Mouse (Mus musculus) liver, adult 2 months (tissue): ENCODE data around the gene Mrps14. TPM values are rescaled to one million over a fixed set of nuclear protein-coding genes. Genes with fewer than 3 reads are reported as not detected.

Experiments used
- DNase-seq: peaks from one replicate; pipeline ENCODE4 v3.0.0-alpha.2; 2011; ENCODE audit warnings: low read depth, low spot score; ENCODE audit errors: extremely low read depth
- H3K27ac ChIP-seq: fragments of 200-500 bp; replicated peaks from 2 replicates; pipeline ENCODE4 v1.5.1; 2012; ENCODE audit warnings: low read depth, mild to moderate bottlenecking, control low read depth, inconsistent platforms, low read length; ENCODE audit not compliant: insufficient read depth
- H3K27me3 ChIP-seq: fragments of 200-500 bp; 2 replicates; pipeline ENCODE4 v1.6.1; 2012; ENCODE audit warnings: mild to moderate bottlenecking, moderate library complexity, low read length, inconsistent platforms; ENCODE audit not compliant: control insufficient read depth, insufficient read depth
- H3K36me3 ChIP-seq: fragments of 200-500 bp; 2 replicates; pipeline ENCODE4 v1.6.1; 2012; ENCODE audit warnings: low read length, inconsistent platforms; ENCODE audit not compliant: control insufficient read depth, insufficient read depth
- H3K4me1 ChIP-seq: fragments of 200-500 bp; 2 replicates; pipeline ENCODE4 v1.6.1; 2011; ENCODE audit warnings: low read length; ENCODE audit not compliant: control insufficient read depth, insufficient read depth
- H3K4me3 ChIP-seq: fragments of 200-500 bp; 2 replicates; pipeline ENCODE4 v1.5.1; 2011; ENCODE audit warnings: low read depth, mild to moderate bottlenecking, control low read depth, low read length, moderate library complexity; ENCODE audit not compliant: insufficient read depth
- H3K79me2 ChIP-seq: fragments of 200-500 bp; 2 replicates; pipeline ENCODE4 v1.6.1; 2012; ENCODE audit warnings: inconsistent platforms, mild to moderate bottlenecking, low read length, moderate library complexity; ENCODE audit not compliant: control insufficient read depth, insufficient read depth
- H3K9ac ChIP-seq: fragments of 200-500 bp; 2 replicates; pipeline ENCODE4 v1.6.1; 2012; ENCODE audit warnings: low read depth, mild to moderate bottlenecking, control low read depth, inconsistent platforms, low read length
- CTCF ChIP-seq: fragments of 200-500 bp; IDR thresholded peaks from 2 replicates; pipeline ENCODE4 v1.5.1; 2011; ENCODE audit warnings: low read depth, low read length, control low read depth
- POLR2A ChIP-seq: fragments of 200-500 bp; IDR thresholded peaks from 2 replicates; pipeline ENCODE4 v1.6.1; 2011; ENCODE audit warnings: low read length, control low read depth; ENCODE audit not compliant: insufficient read depth; ENCODE audit errors: extremely low read depth
- WGBS: fragments of 180-500 bp; shearing (Covaris S2); methylation state at CpG from one replicate; pipeline ENCODE4 v1.1.7; 2018; 5-methylcytosine and 5-hydroxymethylcytosine counted together
- polyA plus RNA-seq: library from polyadenylated mRNA; depleted of rRNA; stranded (reverse); fragments of >200 nt; gene quantifications from 2 replicates; pipeline ENCODE4 v1.2.3, GENCODE M21; 2012
- total RNA-seq: library from RNA; depleted of rRNA; stranded (reverse); fragments of >200 nt; gene quantifications from 2 replicates; pipeline ENCODE4 v1.2.3, GENCODE M21; 2014

Gene Mrps14
- total and polyA plus RNA-seq, 2 experiments = 22.4 to 26.3 TPM

DNA sequence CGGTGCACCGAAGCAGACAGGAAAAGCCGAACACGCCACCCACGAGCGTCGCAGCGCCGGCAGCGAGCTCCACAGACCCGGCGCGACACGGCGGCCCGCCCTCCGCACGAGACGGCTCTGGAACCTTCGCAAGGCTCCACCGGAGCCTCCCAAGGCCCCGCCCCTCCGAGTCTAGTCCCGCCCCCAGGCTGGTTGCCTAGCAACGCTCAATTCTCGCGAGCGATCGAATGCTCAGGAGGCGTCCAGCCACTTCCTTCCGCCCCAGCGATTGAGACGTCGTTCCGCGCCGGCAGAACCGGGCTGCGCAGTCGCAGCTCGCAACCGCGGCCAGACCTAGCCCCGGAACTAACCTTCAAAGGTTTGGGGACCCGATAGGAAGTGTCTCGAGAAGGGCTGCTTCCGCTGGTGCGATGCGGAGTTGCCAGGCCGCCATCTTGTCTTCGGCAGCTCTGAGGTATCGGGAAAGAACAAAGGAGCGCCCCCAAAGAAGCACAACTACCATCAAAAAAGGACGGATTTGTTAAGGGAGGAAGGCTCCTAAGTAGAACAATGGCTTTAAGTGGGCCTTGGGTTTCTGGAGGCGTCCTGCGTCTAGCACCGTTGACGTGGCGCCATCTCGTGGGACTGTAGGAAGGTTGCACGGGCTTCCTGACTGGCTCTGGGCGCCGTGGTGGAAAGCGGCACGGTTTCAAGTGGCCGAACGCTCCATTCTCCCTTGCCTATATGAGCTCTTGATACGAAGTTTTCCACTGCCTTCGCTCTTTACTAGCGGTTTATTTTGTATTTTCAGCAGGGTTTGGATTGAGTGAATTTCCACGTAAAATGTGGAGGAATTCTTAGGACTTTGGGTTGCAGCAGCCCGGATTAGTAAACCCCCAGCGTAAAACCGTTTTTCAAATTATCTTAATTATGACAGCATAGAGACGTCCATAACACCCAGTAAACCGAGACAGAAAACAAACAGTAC lies 18.0 kb downstream of the Mrps14 start, which contains the start of gene Cacybp:
Gene Cacybp (minus strand): TSS at position 173 of the 967 bp plus-strand sequence.
- WGBS = under 1% methylated on average over 76 of the region's 76 CpGs
- H3K4me1 ChIP-seq = peaks cover 6% of the 10 kb centered on the region

DNA sequence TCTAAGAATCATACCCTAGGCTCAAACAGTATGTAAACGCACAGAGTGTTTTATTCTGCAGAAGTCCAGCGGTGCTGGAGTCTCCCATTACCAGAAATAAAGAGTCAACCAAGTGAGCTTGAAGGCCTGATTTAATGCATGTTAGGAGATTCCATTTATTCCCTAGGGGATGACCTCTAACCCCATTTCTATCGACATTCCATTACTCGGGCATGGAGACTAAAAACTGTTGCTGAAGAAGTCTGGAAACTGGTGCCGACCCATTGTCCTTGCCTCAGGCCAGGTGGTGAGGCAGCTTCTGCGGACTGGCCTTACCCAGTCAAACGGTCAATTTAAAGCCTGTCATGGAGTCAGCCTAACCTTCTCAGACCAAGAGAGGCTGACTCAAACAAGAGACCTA lies 19.2 kb downstream of the Mrps14 start:
- Histone ChIP-seq H3K4me3 (no peak overlapping the region), H3K79me2 (peaks cover 7% of the 10 kb centered on the region; the same call in 1 of the 2 replicates), H3K4me1 (peaks cover 6% of the 10 kb centered on the region), H3K9ac (no peak overlapping the region), H3K27me3 (no peaks in the 10 kb centered on the region), H3K27ac (no peak overlapping the region), H3K36me3 (no peaks in the 10 kb centered on the region)
- DNase-seq = no peak
- WGBS = 94% methylated on average over 7 of the region's 7 CpGs
- TF ChIP-seq POLR2A = no peak
- no peak for TF ChIP-seq CTCF

More for the DNA sequence above, 18.0 kb downstream of the Mrps14 start, which contains the start of gene Cacybp:
- H3K9ac ChIP-seq = peak within 1 kb of the TSS; percentile 86
- H3K79me2 ChIP-seq = peaks cover 9% of the 10 kb centered on the region; the same call in 1 of the 2 replicates
- H3K4me3 ChIP-seq = peak within 1 kb of the TSS; percentile 86
- peak; percentile 92 for DNase-seq
- no peaks in the 10 kb centered on the region for H3K27me3 ChIP-seq
- no peaks in the 10 kb centered on the region for H3K36me3 ChIP-seq
- peak within 1 kb of the TSS; percentile 94 for H3K27ac ChIP-seq
- TF ChIP-seq CTCF (peak; percentile 89), POLR2A (peak; percentile 75)

DNA sequence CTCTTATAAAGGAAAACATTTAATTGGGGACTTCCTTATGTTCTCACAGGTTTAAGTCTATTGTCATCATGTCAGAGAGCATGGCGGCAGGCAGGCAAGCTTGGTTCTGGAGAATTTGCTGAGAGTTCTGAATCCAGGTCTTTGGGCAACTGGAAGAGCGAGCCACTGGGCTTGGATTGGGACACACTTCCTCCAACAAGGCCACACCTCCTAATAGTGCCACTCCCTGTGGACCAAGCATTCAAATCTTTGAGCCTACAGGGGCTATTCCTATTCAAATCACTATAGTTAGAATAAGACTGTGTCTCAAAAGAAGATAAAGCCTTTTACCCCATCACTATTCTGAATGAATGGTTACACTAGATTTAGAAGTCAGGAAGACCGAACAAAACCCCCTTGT lies 22.9 kb downstream of the Mrps14 start:
- TF ChIP-seq POLR2A (no peak), CTCF (no peak)

DNA sequence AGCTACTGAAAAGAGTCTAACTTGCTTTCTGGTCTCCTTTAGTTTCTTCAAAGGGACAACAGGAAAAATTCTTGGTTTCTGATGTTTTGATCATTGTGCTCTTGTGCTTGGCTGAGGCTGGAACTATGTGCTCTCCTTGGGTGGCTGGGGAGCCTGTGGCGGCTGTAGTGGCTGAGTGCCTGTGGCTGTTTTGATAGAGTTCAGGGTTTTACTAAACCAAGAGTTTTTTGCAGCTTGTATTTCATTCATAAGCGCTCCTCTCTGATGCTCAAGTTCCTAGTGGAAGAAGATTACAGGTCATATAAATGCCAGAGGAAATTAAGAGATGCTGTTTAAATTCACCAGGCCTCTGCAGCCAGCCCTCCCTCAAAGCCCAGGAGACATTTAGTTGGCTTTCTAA lies 29.1 kb downstream of the Mrps14 start:
- DNase-seq = no peak
- H3K9ac ChIP-seq = no peak overlapping the region
- H3K27me3 ChIP-seq = no peaks in the 10 kb centered on the region
- TF ChIP-seq CTCF (no peak), POLR2A (no peak)
- peaks cover 6% of the 10 kb centered on the region for H3K36me3 ChIP-seq
- no peaks in the 10 kb centered on the region; the same call in 1 of the 2 replicates for H3K4me1 ChIP-seq
- WGBS = 92% methylated on average over 2 of the region's 2 CpGs
- H3K4me3 ChIP-seq = no peak overlapping the region
- no peak overlapping the region for H3K27ac ChIP-seq
- no peaks in the 10 kb centered on the region for H3K79me2 ChIP-seq

More for the DNA sequence above, 22.9 kb downstream of the Mrps14 start:
- Histone ChIP-seq H3K27me3 (no peaks in the 10 kb centered on the region), H3K27ac (no peak overlapping the region), H3K79me2 (no peaks in the 10 kb centered on the region), H3K4me3 (no peak overlapping the region), H3K9ac (no peak overlapping the region), H3K36me3 (no peaks in the 10 kb centered on the region), H3K4me1 (peaks cover 1% of the 10 kb centered on the region; the same call in 1 of the 2 replicates)
- WGBS = 97% methylated on average over 3 of the region's 3 CpGs
- no peak for DNase-seq

DNA sequence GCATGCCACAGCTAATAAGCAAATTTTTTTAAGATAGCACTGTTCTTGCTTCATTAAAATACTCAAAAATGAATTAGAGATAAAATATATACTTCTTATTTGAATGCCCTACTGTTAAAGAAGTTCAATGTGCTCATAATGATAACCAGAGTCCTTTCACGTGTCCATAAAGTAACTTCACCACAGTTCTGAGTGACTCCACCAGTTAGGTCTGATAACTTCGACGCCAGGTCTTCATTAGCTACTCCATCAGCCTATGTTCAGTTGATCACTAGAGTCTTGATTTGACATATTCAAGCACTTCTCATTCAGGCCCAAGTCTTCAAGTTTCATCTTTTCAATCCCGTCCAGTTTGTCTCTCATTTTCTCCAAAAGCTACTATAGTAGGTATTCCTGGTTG lies 32.2 kb downstream of the Mrps14 start:
- DNase-seq = no peak
- Histone ChIP-seq H3K9ac (no peak overlapping the region), H3K27me3 (no peaks in the 10 kb centered on the region), H3K4me3 (no peak overlapping the region), H3K79me2 (no peaks in the 10 kb centered on the region), H3K4me1 (no peaks in the 10 kb centered on the region; the same call in 1 of the 2 replicates), H3K27ac (no peak overlapping the region), H3K36me3 (peaks cover 6% of the 10 kb centered on the region)
- TF ChIP-seq POLR2A (no peak), CTCF (no peak)
- 93% methylated on average over 4 of the region's 4 CpGs for WGBS

DNA sequence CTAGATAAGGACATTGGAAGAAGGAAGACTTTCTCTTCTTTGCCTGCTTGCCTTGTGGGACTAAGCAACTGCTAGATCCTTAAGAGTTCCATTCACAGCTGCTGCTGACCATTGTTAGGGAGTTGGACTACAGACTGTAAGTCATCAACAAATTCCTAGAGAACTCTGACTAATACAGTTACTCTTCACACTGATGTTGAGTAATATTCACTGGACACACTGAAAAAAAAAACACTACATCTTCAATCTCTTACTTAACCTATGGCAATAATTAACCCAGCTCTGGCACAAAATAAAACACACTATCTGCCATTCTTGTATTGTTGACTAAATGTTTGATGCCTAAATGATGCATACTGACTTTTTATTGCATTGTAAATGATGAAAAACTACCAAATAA lies 32.8 kb downstream of the Mrps14 start:
- no peaks in the 10 kb centered on the region; the same call in 1 of the 2 replicates for H3K4me1 ChIP-seq
- no peak overlapping the region for H3K9ac ChIP-seq
- peak; percentile 77 for DNase-seq
- peaks cover 6% of the 10 kb centered on the region for H3K36me3 ChIP-seq
- TF ChIP-seq CTCF = no peak
- no peak for TF ChIP-seq POLR2A
- H3K4me3 ChIP-seq = no peak overlapping the region
- no peaks in the 10 kb centered on the region for H3K27me3 ChIP-seq
- H3K79me2 ChIP-seq = no peaks in the 10 kb centered on the region
- no peak overlapping the region for H3K27ac ChIP-seq
